Mouse (Mus musculus) hindbrain, embryonic 12.5 days (tissue): ENCODE data around the gene Mrtfb. TPM values are rescaled to one million over a fixed set of nuclear protein-coding genes. Genes with fewer than 3 reads are reported as not detected.
A peak's percentile ranks its signal among the peaks of the same experiment; 100 is the strongest.
"Not testable (repeated sequence)": the region's sequence is repeated elsewhere in the genome, so short reads cannot be mapped to it uniquely, and the experiment has no call there.

Experiments
- ATAC-seq: fragments of 200-750 bp; cut with Nextera tagmentation; 2 replicates; pipeline ENCODE4 v1.8.0; 2017; ENCODE audit warnings: moderate TSS enrichment; ENCODE audit not compliant: low FRiP score
- H3K27ac ChIP-seq: fragments of 300-500 bp; sonication (generic); 2 replicates; pipeline ENCODE4 v1.5.1; 2016; ENCODE audit warnings: mild to moderate bottlenecking
- H3K27me3 ChIP-seq: fragments of 300-500 bp; sonication (generic); 2 replicates; pipeline ENCODE4 v1.6.1; 2016; ENCODE audit warnings: mild to moderate bottlenecking
- H3K36me3 ChIP-seq: fragments of 300-500 bp; sonication (generic); 2 replicates; pipeline ENCODE4 v1.6.1; 2016; ENCODE audit warnings: mild to moderate bottlenecking
- H3K4me1 ChIP-seq: fragments of 300-500 bp; sonication (generic); 2 replicates; pipeline ENCODE4 v1.6.1; 2016
- H3K4me2 ChIP-seq: fragments of 300-500 bp; sonication (generic); replicated peaks from 2 replicates; pipeline ENCODE4 v1.6.1; 2016; ENCODE audit warnings: mild to moderate bottlenecking
- H3K4me3 ChIP-seq: fragments of 300-500 bp; sonication (generic); 2 replicates; pipeline ENCODE4 v1.5.1; 2016; ENCODE audit warnings: mild to moderate bottlenecking
- H3K9ac ChIP-seq: fragments of 300-500 bp; sonication (generic); 2 replicates; pipeline ENCODE4 v1.6.1; 2016; ENCODE audit warnings: mild to moderate bottlenecking, moderate library complexity
- H3K9me3 ChIP-seq: fragments of 300-500 bp; sonication (generic); replicated peaks from 2 replicates; pipeline ENCODE4 v1.6.1; 2016; ENCODE audit warnings: mild to moderate bottlenecking
- WGBS: fragments of 180-500 bp; shearing (Covaris S2); methylation state at CpG from one replicate; pipeline ENCODE4 v1.1.7; 2016; 5-methylcytosine and 5-hydroxymethylcytosine counted together
- polyA plus RNA-seq: library from polyadenylated mRNA; unstranded; fragments of >200 nt; fragmentation: Nextera tagmentation; extraction: Ambion mirVana; gene quantifications from 2 replicates; pipeline ENCODE4 v1.2.1, GENCODE M21; 2016

Gene Mrtfb
- polyA plus RNA-seq, 1 experiment from 2014 or later: 15.9 TPM

GRCm38 (mm10) chr16:13245658-13246057 is 10.6 kb upstream of the Mrtfb start:
- no peak overlapping the region for H3K4me2 ChIP-seq
- H3K27ac ChIP-seq: no peak overlapping the region
- no peak for ATAC-seq
- no peaks in the 10 kb centered on the region for H3K36me3 ChIP-seq
- H3K4me3 ChIP-seq: no peak overlapping the region
- H3K9ac ChIP-seq: no peak overlapping the region
- H3K4me1 ChIP-seq: no peaks in the 10 kb centered on the region
- no peaks in the 10 kb centered on the region for H3K9me3 ChIP-seq
- H3K27me3 ChIP-seq: no peaks in the 10 kb centered on the region
- 27% methylated on average over 4 of the region's 4 CpGs for WGBS

- WGBS: 83% methylated on average over 3 of the region's 3 CpGs
- ATAC-seq: no peak
- no peaks in the 10 kb centered on the region for H3K36me3 ChIP-seq
- no peak overlapping the region for H3K4me2 ChIP-seq
- no peak overlapping the region for H3K9ac ChIP-seq
- no peak overlapping the region for H3K4me3 ChIP-seq
- no peaks in the 10 kb centered on the region for H3K27me3 ChIP-seq
- no peak overlapping the region for H3K27ac ChIP-seq
- H3K4me1 ChIP-seq: no peaks in the 10 kb centered on the region
- H3K9me3 ChIP-seq: no peaks in the 10 kb centered on the region
Observed at GRCm38 (mm10) chr16:13246855-13247254, 9.4 kb upstream of the Mrtfb start.

GRCm38 (mm10) chr16:13250061-13250460 is 6.2 kb upstream of the Mrtfb start:
- 90% methylated on average over 5 of the region's 5 CpGs for WGBS
- Histone ChIP-seq H3K27ac (no peak overlapping the region), H3K4me3 (no peak overlapping the region), H3K27me3 (no peaks in the 10 kb centered on the region), H3K36me3 (no peaks in the 10 kb centered on the region), H3K4me1 (no peaks in the 10 kb centered on the region), H3K4me2 (no peak overlapping the region), H3K9me3 (no peaks in the 10 kb centered on the region), H3K9ac (no peak overlapping the region)
- no peak for ATAC-seq

DNA sequence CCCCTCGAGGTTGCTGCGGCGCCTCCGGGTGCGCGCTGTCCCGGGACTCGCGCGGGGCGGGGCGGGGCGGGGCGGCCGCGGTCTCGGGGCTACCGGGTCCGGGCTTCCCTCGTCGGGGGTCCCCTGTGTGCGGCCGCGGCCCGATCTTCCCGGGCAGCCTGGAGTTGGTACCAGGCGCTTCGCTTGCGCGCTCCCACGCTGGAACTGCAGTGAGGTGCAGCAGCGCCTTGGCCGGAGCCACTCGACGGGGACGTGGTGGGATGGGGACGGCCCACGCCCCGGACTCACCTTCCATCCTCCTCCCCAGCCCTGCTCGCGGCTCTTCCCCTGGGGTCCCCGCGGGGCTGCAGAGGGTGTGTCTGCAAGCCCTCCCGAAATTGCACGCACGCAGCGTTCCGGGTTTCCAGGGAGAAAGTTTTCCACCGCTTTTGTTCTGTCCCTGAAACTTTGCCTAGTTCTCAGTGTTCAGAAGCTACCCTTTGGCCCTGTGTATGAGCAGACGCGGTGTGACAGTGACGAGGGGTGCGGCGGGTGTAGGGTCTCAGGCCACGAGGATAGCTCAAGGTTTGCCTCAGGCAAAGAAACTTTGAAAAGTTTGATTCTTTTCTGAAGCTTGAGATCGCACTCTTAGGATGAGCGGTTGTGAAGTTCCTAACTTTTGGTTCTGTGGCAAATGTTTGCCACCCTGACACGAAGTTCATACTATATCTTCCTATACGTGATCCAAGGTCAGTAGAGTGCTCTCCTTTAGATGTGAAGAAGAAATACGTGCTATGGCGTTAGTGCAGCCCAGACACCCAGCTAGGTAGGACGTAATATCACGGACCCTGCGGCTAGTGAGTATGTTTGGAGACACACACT is 616 bp downstream of the Mrtfb start:
- peak; percentile 79 for ATAC-seq
- Histone ChIP-seq H3K4me3 (peak overlapping the region; percentile 90), H3K36me3 (no peaks in the 10 kb centered on the region), H3K4me1 (peaks cover 15% of the 10 kb centered on the region), H3K4me2 (peak overlapping the region; percentile 88), H3K9me3 (no peaks in the 10 kb centered on the region), H3K27ac (peak overlapping the region; percentile 82), H3K27me3 (no peaks in the 10 kb centered on the region), H3K9ac (peak overlapping the region; percentile 92)
- 5% methylated on average over 47 of the region's 64 CpGs for WGBS

- no peak for ATAC-seq
- Histone ChIP-seq H3K4me2 (peak overlapping the region; percentile 88), H3K27ac (no peak overlapping the region), H3K9ac (no peak overlapping the region), H3K4me1 (peaks cover 15% of the 10 kb centered on the region), H3K4me3 (peak overlapping the region; percentile 90), H3K36me3 (no peaks in the 10 kb centered on the region), H3K27me3 (no peaks in the 10 kb centered on the region), H3K9me3 (no peaks in the 10 kb centered on the region)
- 30% methylated on average over 5 of the region's 5 CpGs for WGBS
Observed at GRCm38 (mm10) chr16:13257528-13257835, 1.2 kb downstream of the Mrtfb start.

- Histone ChIP-seq H3K4me2 (no peak overlapping the region), H3K9ac (no peak overlapping the region), H3K4me1 (peaks cover 15% of the 10 kb centered on the region), H3K4me3 (no peak overlapping the region), H3K27me3 (no peaks in the 10 kb centered on the region), H3K27ac (no peak overlapping the region), H3K9me3 (no peaks in the 10 kb centered on the region), H3K36me3 (no peaks in the 10 kb centered on the region)
- WGBS: 79% methylated on average over 2 of the region's 2 CpGs
- ATAC-seq: no peak
Observed at GRCm38 (mm10) chr16:13259026-13259425, 2.7 kb downstream of the Mrtfb start.

GRCm38 (mm10) chr16:13266312-13266711 is 10.0 kb downstream of the Mrtfb start:
- Histone ChIP-seq H3K4me1 (peaks cover 5% of the 10 kb centered on the region; the same call in 1 of the 2 replicates), H3K9ac (no peak overlapping the region), H3K27ac (no peak overlapping the region), H3K36me3 (peaks cover 19% of the 10 kb centered on the region; the same call in 1 of the 2 replicates), H3K4me2 (no peak overlapping the region), H3K4me3 (no peak overlapping the region), H3K27me3 (no peaks in the 10 kb centered on the region), H3K9me3 (no peaks in the 10 kb centered on the region)
- ATAC-seq: no peak
- WGBS: 56% methylated on average over 3 of the region's 3 CpGs

DNA sequence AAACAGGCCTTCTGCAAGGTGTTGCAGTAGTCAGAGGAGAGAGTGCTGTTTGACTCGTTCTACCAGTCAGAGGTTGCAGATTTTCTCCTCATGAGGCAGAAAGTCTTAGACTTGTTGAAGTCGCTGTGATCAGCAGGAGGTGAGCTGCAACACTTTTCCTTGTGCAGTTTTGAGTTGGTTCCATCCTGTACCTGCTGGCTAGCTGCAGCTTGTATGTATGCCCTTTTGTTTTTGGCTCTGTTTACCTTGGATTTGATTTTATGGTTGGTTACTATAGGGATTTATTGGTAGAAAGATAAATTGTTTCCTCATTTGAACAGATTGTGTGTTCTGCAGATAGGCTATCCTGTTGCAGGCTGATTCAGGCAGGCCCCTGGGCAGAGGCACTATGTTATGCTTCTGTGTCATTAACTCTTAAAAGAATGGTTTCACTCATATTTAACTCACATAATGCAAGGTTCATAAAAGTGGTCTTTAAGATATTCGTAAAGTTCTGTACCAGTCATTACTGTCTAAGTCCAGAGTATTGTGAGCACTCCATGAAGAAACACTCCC is 11.1 kb downstream of the Mrtfb start:
- Histone ChIP-seq H3K9me3 (no peaks in the 10 kb centered on the region), H3K4me2 (no peak overlapping the region), H3K9ac (no peak overlapping the region), H3K4me3 (no peak overlapping the region), H3K27ac (no peak overlapping the region), H3K4me1 (peaks cover 5% of the 10 kb centered on the region; the same call in 1 of the 2 replicates), H3K36me3 (peaks cover 19% of the 10 kb centered on the region; the same call in 1 of the 2 replicates), H3K27me3 (no peaks in the 10 kb centered on the region)
- 90% methylated on average over 3 of the region's 3 CpGs for WGBS
- ATAC-seq: no peak

DNA sequence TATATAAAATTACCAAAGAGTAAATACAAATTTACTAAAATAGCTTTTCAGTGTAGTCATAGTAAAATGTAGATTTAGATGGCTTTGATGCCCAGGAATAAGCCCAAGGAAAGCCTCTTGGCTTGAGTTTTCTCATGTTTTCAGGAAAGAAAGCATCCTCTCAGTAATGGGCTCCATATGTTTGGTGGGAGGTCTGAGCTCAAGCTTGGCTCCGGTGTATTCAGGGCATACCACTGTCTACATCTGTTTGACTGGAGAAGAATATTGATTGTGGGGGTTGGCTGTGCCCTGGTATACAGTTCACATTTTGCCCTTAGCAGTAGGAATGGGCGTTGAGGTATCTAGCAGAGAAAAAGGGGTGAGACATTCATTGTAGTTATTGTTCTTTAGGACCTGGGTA is 13.1 kb downstream of the Mrtfb start:
- WGBS: 87% methylated on average over 2 of the region's 2 CpGs
- Histone ChIP-seq H3K4me3 (no peak overlapping the region), H3K36me3 (peaks cover 19% of the 10 kb centered on the region; the same call in 1 of the 2 replicates), H3K4me1 (peaks cover 5% of the 10 kb centered on the region; the same call in 1 of the 2 replicates), H3K27ac (no peak overlapping the region), H3K9me3 (no peaks in the 10 kb centered on the region), H3K27me3 (no peaks in the 10 kb centered on the region), H3K4me2 (no peak overlapping the region), H3K9ac (no peak overlapping the region)
- no peak for ATAC-seq

- no peaks in the 10 kb centered on the region for H3K9me3 ChIP-seq
- H3K4me2 ChIP-seq: no peak overlapping the region
- 0 out of 2 replicates have a peak, but pooled peaks cover 3% of the 10 kb centered on the region for H3K36me3 ChIP-seq
- H3K27ac ChIP-seq: no peak overlapping the region
- no peak for ATAC-seq
- no peaks in the 10 kb centered on the region for H3K4me1 ChIP-seq
- no peak overlapping the region for H3K9ac ChIP-seq
- 91% methylated on average over 2 of the region's 2 CpGs for WGBS
- H3K4me3 ChIP-seq: no peak overlapping the region
- no peaks in the 10 kb centered on the region for H3K27me3 ChIP-seq
Observed at GRCm38 (mm10) chr16:13276258-13276657, 20.0 kb downstream of the Mrtfb start.

DNA sequence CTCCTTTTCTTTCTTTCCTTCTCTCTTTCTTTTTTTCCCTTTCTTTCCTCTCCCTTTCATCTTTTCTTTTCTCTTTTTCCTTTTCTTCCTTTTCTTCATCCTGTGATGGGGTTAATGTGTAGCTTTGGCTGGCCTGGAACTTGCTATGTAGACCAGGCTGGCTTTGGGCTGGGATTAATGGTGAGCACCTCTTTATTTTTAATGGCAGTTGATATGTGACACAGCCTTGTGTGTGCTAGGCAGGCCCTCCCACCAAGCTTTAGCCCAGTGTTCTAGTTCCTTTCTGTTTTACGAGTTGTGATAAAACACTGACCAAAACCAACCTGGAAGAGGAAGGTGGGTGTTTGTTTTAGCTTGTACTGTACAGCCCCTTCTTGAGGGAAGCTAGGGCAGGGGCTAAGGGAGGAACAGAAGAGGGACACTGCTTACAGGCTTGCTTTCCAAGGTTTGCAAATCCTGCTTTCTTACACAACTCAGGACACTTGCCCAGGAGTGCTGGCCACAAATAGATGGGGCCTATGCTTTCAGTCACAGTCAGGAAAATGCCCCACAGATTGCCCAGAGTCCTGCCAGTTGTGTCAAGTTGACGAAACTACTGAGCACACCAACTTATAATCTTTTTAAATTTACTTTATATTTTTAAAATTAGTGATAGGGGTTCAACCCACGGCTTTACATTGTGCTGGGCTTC is 20.6 kb downstream of the Mrtfb start:
- H3K4me1 ChIP-seq: no peaks in the 10 kb centered on the region
- no peak overlapping the region for H3K9ac ChIP-seq
- ATAC-seq: no peak
- no peak overlapping the region for H3K4me3 ChIP-seq
- no peak overlapping the region for H3K4me2 ChIP-seq
- H3K27ac ChIP-seq: no peak overlapping the region
- H3K27me3 ChIP-seq: no peaks in the 10 kb centered on the region
- H3K36me3 ChIP-seq: 0 out of 2 replicates have a peak, but pooled peaks cover 3% of the 10 kb centered on the region
- peaks cover 5% of the 10 kb centered on the region; the same call in 1 of the 2 replicates for H3K9me3 ChIP-seq
- WGBS: 88% methylated on average over 3 of the region's 3 CpGs

DNA sequence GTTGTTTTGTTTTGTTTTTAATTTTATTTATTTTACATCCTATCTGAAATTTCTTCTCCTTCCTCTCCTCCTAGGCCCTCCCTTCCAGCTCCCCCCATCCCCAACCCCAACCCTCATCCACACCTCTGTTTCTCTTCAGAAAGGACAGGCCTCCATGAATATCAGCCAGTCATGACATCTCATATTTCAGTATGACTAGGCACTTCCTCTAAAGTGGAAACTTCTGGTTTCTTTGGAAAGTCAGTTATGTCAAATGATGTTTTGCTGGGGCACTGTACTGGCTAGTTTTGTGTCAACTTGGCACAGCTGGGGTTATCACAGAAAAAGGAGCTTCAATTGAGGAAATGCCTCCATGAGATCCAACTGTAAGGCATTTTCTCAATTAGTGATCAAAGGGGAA is 30.1 kb downstream of the Mrtfb start:
- not testable (repeated sequence) for H3K4me1 ChIP-seq, ATAC-seq, H3K9me3 ChIP-seq, H3K27ac ChIP-seq, H3K9ac ChIP-seq, H3K4me2 ChIP-seq, H3K4me3 ChIP-seq, H3K36me3 ChIP-seq, H3K27me3 ChIP-seq
